Mouse (Mus musculus) inflammation-experienced regulatory T-cells (primary cell): ENCODE measurements around the gene Marcks. TPM values are rescaled to one million over a fixed set of nuclear protein-coding genes. Genes with fewer than 3 reads are reported as not detected.

ENCODE experiments used
- polyA plus RNA-seq, 2 experiments: library from polyadenylated mRNA; unstranded; fragments of 100-300 nt; shearing (Covaris generic); gene quantifications; one replicate each; pipeline ENCODE4 v1.2.1; 2017

The Marcks gene
- 1 to 10 TPM; 2.0 to 7.7 TPM for polyA plus RNA-seq

GRCm38 (mm10) chr10:37138778-37139442 lies at the start of gene Marcks:
Gene Marcks (minus strand): TSS chr10:37138920.

Other genes starting within 250 kb of the Marcks start
- gene Hdac2, start 164.4 kb downstream of the Marcks start, polyA plus RNA-seq: 100 to 1,000 TPM in 1 of 2 experiments, 10 to 100 TPM in 1; 98.5 to 142 TPM